Mouse (Mus musculus) megakaryocyte, embryonic 14.5 days (primary cell): ENCODE measurements around the gene Lca5. TPM values are rescaled to one million over a fixed set of nuclear protein-coding genes. Genes with fewer than 3 reads are reported as not detected.

Experiments used
- H3K27me3 ChIP-seq: replicated peaks from 2 replicates; pipeline ENCODE3; 2012; ENCODE audit warnings: inconsistent platforms
- H3K36me3 ChIP-seq: replicated peaks from 2 replicates; pipeline ENCODE3; 2012; ENCODE audit warnings: low read length, inconsistent platforms, mixed read lengths
- H3K4me1 ChIP-seq: 2 replicates; pipeline ENCODE4 v1.6.1; 2012; ENCODE audit warnings: inconsistent platforms
- H3K4me3 ChIP-seq: replicated peaks from 2 replicates; pipeline ENCODE3; 2012; ENCODE audit warnings: moderate library complexity, mild to moderate bottlenecking, inconsistent platforms
- H3K9me3 ChIP-seq: 2 replicates; pipeline ENCODE4 v1.6.1; 2012; ENCODE audit warnings: inconsistent platforms
- FLI1 ChIP-seq: IDR thresholded peaks from 2 replicates; pipeline ENCODE4 v1.6.1; 2012; ENCODE audit warnings: low read length, inconsistent platforms, mixed read lengths
- GATA1 ChIP-seq: IDR thresholded peaks from 3 replicates; pipeline ENCODE4 v1.6.1; 2012; ENCODE audit warnings: mixed read lengths, low read length, inconsistent platforms, borderline replicate concordance
- polyA plus RNA-seq: library from polyadenylated mRNA; stranded (reverse); fragments of >175 nt; gene quantifications from 2 replicates; pipeline ENCODE4 v1.2.3, GENCODE M21; 2012; ENCODE audit warnings: low replicate concordance; ENCODE audit not compliant: insufficient read depth

Lca5 gene
- polyA plus RNA-seq, 1 experiment: 0.07 TPM

DNA sequence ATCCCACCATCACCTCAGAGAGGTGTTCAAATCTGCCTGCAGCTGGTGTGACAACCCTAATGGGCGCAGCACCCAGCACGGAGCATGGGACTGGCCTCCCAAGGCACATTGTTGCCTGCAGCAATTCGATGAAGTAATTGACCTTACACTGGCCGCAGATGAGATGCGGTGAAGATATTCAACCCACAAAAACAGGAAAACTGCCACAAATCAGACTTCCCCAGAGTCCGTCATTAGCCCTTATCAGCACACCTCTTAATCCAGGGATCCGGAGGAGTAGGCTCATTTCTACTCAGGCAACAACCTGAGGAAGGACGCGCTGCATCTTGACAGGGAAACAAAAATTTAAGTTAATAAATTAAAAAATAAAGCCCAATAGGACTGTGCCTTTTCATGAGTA, 6.2 kb upstream of the Lca5 start:
- TF ChIP-seq FLI1: no peak
- TF ChIP-seq GATA1: no peak
- no peaks in the 10 kb centered on the region for H3K9me3 ChIP-seq

DNA sequence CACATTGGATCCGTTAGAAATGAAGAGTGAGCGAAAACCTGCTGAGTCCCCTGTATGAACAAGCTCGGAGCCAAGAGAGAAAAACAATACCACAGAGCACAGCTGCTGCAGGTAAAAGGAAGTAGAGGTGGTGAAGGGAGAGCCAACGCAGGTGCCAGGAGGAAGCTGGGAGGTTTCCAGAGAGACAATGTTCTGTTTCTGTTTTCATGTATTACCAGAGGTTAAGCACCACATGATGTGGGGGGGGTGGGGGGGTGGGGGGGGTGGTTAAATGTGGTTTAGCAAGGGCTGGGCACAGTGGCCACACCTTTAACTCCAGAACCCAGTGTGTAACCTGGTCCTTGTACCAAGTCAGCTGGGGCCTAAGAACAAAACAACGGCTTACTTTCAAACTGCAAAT, 3.3 kb downstream of the Lca5 start:
- H3K9me3 ChIP-seq: no peaks in the 10 kb centered on the region
- H3K27me3 ChIP-seq: no peaks in the 10 kb centered on the region
- H3K36me3 ChIP-seq: no peaks in the 10 kb centered on the region
- TF ChIP-seq GATA1 (no peak), FLI1 (no peak)
- no peak overlapping the region for H3K4me3 ChIP-seq
- peaks cover 16% of the 10 kb centered on the region for H3K4me1 ChIP-seq

More for the DNA sequence above, 6.2 kb upstream of the Lca5 start:
- Histone ChIP-seq H3K4me1 (peaks cover 20% of the 10 kb centered on the region), H3K4me3 (peak overlapping the region; percentile 71), H3K27me3 (peaks cover 26% of the 10 kb centered on the region), H3K36me3 (no peaks in the 10 kb centered on the region)

DNA sequence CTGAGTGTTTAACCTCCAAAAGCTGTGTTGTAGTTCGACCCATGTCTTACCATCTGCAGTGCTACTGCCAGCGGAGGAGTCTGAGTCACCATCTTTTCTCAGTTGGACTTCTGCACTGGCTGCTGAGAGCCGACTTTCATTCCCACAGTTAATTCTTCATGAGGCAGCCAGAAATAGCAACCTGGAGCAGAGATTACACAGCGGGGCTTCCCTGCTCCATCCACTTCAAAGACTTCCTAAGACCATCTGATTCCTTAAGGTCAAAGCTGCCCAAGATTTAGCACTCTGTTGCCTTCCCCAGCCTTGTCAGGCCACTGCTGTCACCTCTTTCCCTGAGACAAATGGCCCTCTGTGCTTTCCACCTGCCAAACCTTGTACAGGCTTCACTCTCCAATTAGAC, 6.4 kb downstream of the Lca5 start:
- no peaks in the 10 kb centered on the region for H3K36me3 ChIP-seq
- TF ChIP-seq GATA1 (no peak), FLI1 (no peak)
- H3K4me3 ChIP-seq: no peak overlapping the region
- no peaks in the 10 kb centered on the region for H3K9me3 ChIP-seq
- H3K4me1 ChIP-seq: peaks cover 8% of the 10 kb centered on the region; the same call in 1 of the 2 replicates
- no peaks in the 10 kb centered on the region for H3K27me3 ChIP-seq

GRCm38 (mm10) chr9:83433661-83434060, 7.3 kb downstream of the Lca5 start:
- no peaks in the 10 kb centered on the region for H3K27me3 ChIP-seq
- H3K4me1 ChIP-seq: peaks cover 8% of the 10 kb centered on the region; the same call in 1 of the 2 replicates
- H3K36me3 ChIP-seq: no peaks in the 10 kb centered on the region
- H3K4me3 ChIP-seq: no peak overlapping the region
- no peak for TF ChIP-seq GATA1
- no peak for TF ChIP-seq FLI1
- H3K9me3 ChIP-seq: no peaks in the 10 kb centered on the region

DNA sequence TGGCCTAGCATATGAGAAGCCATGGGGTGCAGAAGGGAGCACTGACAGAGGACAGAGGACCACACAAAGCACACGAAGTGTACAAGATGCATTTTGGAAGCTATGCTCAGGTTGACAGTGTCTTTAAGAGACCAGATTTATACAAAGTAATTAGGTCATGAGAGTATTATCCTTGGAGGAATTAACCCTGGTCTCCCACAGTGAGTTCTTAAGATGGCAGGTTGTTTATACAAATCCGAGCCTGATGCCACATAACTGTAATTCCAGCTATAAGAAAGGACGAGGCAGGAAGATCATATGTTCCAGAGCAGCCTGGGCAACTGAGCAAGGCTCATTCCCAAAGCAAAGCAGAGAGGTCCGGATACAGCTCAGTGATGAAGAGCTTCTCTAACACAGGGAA, 13.0 kb downstream of the Lca5 start:
- TF ChIP-seq FLI1: no peak
- TF ChIP-seq GATA1: no peak
- no peaks in the 10 kb centered on the region for H3K27me3 ChIP-seq

GRCm38 (mm10) chr9:83418965-83419364, 22.0 kb downstream of the Lca5 start:
- TF ChIP-seq GATA1 (no peak), FLI1 (no peak)
- no peak overlapping the region for H3K4me3 ChIP-seq
- peaks cover 16% of the 10 kb centered on the region for H3K36me3 ChIP-seq
- no peaks in the 10 kb centered on the region for H3K9me3 ChIP-seq
- H3K27me3 ChIP-seq: no peaks in the 10 kb centered on the region
- no peaks in the 10 kb centered on the region for H3K4me1 ChIP-seq

More for the DNA sequence above, 13.0 kb downstream of the Lca5 start:
- H3K4me1 ChIP-seq: no peaks in the 10 kb centered on the region
- H3K9me3 ChIP-seq: peaks cover 5% of the 10 kb centered on the region
- H3K4me3 ChIP-seq: no peak overlapping the region
- peaks cover 21% of the 10 kb centered on the region for H3K36me3 ChIP-seq

DNA sequence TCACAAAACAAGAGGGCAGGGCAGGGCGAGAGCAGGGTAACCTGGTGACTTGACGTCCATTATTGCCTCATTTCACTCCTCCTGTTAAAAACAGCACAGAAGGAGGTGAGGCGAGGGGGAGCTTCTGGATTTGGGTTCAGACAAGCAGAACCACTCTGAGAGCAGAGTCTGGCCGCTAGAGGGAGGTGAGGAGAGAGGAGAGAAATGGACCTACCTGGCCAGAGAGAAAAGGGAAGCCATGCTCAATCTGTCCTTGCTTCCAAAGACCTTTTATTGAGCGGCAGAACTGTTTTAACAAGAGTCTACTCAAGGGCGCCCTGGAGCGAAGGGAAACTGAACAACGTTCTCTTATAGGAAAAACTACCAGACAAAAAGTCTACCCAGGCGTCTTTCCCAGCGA, 27.9 kb downstream of the Lca5 start:
- no peaks in the 10 kb centered on the region for H3K36me3 ChIP-seq
- no peaks in the 10 kb centered on the region for H3K27me3 ChIP-seq
- TF ChIP-seq FLI1 (no peak), GATA1 (no peak)
- no peak overlapping the region for H3K4me3 ChIP-seq
- H3K4me1 ChIP-seq: peaks cover 3% of the 10 kb centered on the region; the same call in 1 of the 2 replicates
- H3K9me3 ChIP-seq: no peaks in the 10 kb centered on the region

DNA sequence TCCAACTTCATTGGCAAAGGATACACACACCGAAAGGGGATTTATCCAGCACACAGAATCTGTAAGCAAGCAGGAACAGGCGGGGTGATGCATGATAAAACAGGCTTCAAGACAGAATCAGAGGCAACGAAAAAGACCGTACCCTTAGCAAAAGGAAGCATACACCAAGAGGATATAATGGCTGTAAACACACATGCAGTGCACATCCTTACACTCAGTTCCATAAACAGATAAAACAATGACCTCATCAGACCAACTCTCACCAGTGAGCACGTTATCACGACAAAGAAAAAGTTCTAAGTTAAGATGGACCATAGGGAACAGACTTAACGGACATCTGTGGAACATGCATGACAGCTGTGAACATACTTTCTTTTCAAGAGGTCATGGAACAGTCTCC, 35.8 kb downstream of the Lca5 start:
- H3K27me3 ChIP-seq: no peaks in the 10 kb centered on the region
- H3K9me3 ChIP-seq: no peaks in the 10 kb centered on the region
- peaks cover 18% of the 10 kb centered on the region for H3K4me1 ChIP-seq
- no peak overlapping the region for H3K4me3 ChIP-seq
- H3K36me3 ChIP-seq: peaks cover 3% of the 10 kb centered on the region
- TF ChIP-seq FLI1 (no peak), GATA1 (no peak)

DNA sequence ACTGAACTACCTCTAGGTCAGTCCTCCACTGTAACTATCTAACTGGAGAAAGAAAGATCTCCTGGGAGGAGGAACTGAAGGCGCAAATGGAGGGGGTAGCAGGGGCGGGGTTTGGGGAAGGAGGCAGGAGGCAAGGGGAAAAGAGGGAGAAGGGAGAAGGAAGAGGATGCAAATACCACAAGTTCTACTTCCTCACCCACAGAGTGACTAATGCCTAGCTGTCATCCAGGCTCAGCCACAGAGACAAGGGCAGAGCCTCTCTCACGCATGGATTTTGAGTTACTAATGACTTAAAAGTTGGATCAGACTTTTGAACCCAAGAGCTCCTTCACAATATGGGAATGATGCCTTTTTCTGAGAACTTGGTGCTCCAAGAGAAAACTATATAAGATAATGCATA, 40.1 kb downstream of the Lca5 start:
- Histone ChIP-seq H3K4me1 (peaks cover 34% of the 10 kb centered on the region), H3K36me3 (peaks cover 8% of the 10 kb centered on the region), H3K4me3 (peak overlapping the region; percentile 71), H3K27me3 (no peaks in the 10 kb centered on the region), H3K9me3 (no peaks in the 10 kb centered on the region)
- TF ChIP-seq GATA1 (no peak), FLI1 (no peak)

GRCm38 (mm10) chr9:83399414-83399813, 41.5 kb downstream of the Lca5 start:
- H3K27me3 ChIP-seq: no peaks in the 10 kb centered on the region
- peaks cover 34% of the 10 kb centered on the region for H3K4me1 ChIP-seq
- H3K4me3 ChIP-seq: no peak overlapping the region
- H3K36me3 ChIP-seq: peaks cover 14% of the 10 kb centered on the region
- TF ChIP-seq FLI1: no peak
- TF ChIP-seq GATA1: no peak
- no peaks in the 10 kb centered on the region for H3K9me3 ChIP-seq

DNA sequence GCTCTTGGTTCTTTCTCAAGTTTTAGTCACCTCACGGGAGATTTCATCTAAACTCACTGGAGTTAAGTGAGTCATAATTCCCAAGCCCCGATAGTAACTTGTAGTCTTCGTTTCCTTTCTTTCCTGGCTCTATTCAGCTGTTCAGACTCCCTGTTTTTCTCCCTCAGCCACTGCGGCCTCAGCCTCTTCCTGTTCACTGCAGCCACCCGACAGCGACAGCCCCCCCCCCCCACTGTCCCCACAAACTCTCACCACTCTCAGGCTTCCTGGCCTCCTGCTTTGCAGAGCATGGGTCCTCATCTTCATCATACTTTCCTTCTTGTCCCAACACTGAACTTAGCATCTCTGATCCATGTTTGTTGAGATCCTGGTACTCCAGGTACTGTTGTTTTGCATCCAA, 42.7 kb downstream of the Lca5 start:
- no peaks in the 10 kb centered on the region for H3K27me3 ChIP-seq
- H3K9me3 ChIP-seq: no peaks in the 10 kb centered on the region
- peak overlapping the region; percentile 42 for H3K4me3 ChIP-seq
- peaks cover 34% of the 10 kb centered on the region for H3K4me1 ChIP-seq
- TF ChIP-seq FLI1 (no peak), GATA1 (no peak)
- peaks cover 14% of the 10 kb centered on the region for H3K36me3 ChIP-seq
